Mouse (Mus musculus) common myeloid progenitor, adult 5-6 weeks (primary cell): ENCODE data around the gene Ap3s2. TPM values are rescaled to one million over a fixed set of nuclear protein-coding genes. Genes with fewer than 3 reads are reported as not detected.

Experiments used
- ATAC-seq: replicated peaks from 2 replicates; pipeline ENCODE4 v1.8.0; 2016; ENCODE audit warnings: low read depth, mild to moderate bottlenecking, moderate TSS enrichment, inconsistent platforms; ENCODE audit not compliant: poor library complexity, severe bottlenecking
- total RNA-seq: library from RNA; stranded (forward); fragments of 200-1000, 187-1606 nt; gene quantifications from 2 replicates; pipeline ENCODE4 v1.2.3, GENCODE M21; 2017

Ap3s2 gene
- total RNA-seq, 1 experiment from 2014 or later = 11.1 TPM

- ATAC-seq = peak; percentile 85
Measured at GRCm38 (mm10) chr7:79847456-79848451, 72.7 kb downstream of the Ap3s2 start.

- no peak for ATAC-seq
Measured at GRCm38 (mm10) chr7:79846342-79846741, 74.1 kb downstream of the Ap3s2 start.

- no peak for ATAC-seq
Measured at GRCm38 (mm10) chr7:79844090-79844802, 76.2 kb downstream of the Ap3s2 start.

- no peak for ATAC-seq
Measured at GRCm38 (mm10) chr7:79842163-79842562, 78.3 kb downstream of the Ap3s2 start.

GRCm38 (mm10) chr7:79837247-79837646, 83.2 kb downstream of the Ap3s2 start:
- ATAC-seq = no peak

- ATAC-seq = no peak
Measured at GRCm38 (mm10) chr7:79835196-79835595, 85.3 kb downstream of the Ap3s2 start.

- no peak for ATAC-seq
Measured at GRCm38 (mm10) chr7:79832980-79833379, 87.5 kb downstream of the Ap3s2 start.

GRCm38 (mm10) chr7:79831585-79831984, 88.9 kb downstream of the Ap3s2 start:
- ATAC-seq = no peak

- no peak for ATAC-seq
Measured at GRCm38 (mm10) chr7:79831145-79831544, 89.3 kb downstream of the Ap3s2 start.

- no peak for ATAC-seq
Measured at GRCm38 (mm10) chr7:79828341-79828740, 92.1 kb downstream of the Ap3s2 start.

Other genes starting within 250 kb of the Ap3s2 start
- gene Kif7, start 204.9 kb downstream of the Ap3s2 start, total RNA-seq = 0.53 and 1.6 TPM in 2 replicates
- not detected in 2 replicates for gene Plin1, start 187.7 kb downstream of the Ap3s2 start, total RNA-seq
- 3.1 and 4.5 TPM in 2 replicates for gene Pex11a, start 177.5 kb downstream of the Ap3s2 start, total RNA-seq
- gene Wdr93, start 177.5 kb downstream of the Ap3s2 start, total RNA-seq = not detected in 2 replicates
- not detected in 2 replicates for gene Mesp1, start 126.9 kb downstream of the Ap3s2 start, total RNA-seq
- 1.2 TPM in 1 of 2 replicates, not detected in the other for gene Mesp2, start 109.9 kb downstream of the Ap3s2 start, total RNA-seq
- gene Anpep, start 59.6 kb downstream of the Ap3s2 start, total RNA-seq = 1.8 TPM in 1 of 2 replicates, not detected in the other
- gene Arpin, start 14.7 kb upstream of the Ap3s2 start, total RNA-seq = 0.19 and 0.41 TPM in 2 replicates
- 17.8 and 20.4 TPM in 2 replicates for gene Zfp710, start 104.2 kb upstream of the Ap3s2 start, total RNA-seq
- gene Idh2, start 194.7 kb upstream of the Ap3s2 start, total RNA-seq = 233 and 240 TPM in 2 replicates